Mouse (Mus musculus) fat pad, adult 2 months (tissue): Measurements from ENCODE around the gene Per2.
"Not testable (repeated sequence)": the region's sequence is repeated elsewhere in the genome, so short reads cannot be mapped to it uniquely, and the experiment has no call there.

Source experiments
- DNase-seq: peaks from one replicate; pipeline ENCODE4 v3.0.0-alpha.2; 2011; ENCODE audit warnings: low read depth, low spot score; ENCODE audit errors: extremely low read depth

Gene Per2

DNA sequence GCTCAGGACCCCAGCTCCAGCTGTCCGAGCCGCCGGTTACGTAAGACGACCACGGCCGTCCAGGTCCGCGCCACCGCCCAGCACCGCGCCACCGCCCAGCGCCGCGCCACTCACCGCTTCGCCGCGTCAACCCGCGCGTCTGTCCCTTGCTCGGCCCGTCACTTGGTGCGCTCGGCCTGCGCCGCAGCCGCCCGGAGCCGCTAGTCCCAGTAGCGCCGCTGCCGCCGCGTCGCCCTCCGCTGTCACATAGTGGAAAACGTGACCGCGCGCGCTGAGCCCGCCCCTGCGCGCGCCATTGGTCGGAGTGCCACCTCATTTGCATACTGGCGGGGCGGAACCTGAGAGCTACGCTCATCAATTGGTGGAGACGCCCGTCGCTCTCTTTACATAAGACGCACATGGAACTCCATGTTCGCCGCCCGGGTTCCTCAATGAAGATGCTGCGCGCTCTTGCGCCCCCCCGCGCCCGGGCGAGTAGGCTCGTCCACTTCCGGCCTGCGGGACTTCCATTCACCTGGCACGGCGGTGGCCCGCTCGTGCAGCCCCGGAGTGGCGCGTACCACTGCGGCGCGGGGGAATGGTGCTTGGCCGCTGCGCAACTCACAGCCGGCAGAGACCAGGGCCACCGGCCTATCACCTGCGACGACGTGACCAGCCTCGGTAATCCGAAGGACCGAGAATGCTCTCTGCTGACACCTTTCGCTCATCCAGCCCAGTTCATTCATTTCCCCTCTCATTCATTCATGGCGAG is at the start of gene Per2:
Gene Per2, minus strand, starts transcription at position 266 of the 751 bp plus-strand sequence.
- no peak for DNase-seq

DNA sequence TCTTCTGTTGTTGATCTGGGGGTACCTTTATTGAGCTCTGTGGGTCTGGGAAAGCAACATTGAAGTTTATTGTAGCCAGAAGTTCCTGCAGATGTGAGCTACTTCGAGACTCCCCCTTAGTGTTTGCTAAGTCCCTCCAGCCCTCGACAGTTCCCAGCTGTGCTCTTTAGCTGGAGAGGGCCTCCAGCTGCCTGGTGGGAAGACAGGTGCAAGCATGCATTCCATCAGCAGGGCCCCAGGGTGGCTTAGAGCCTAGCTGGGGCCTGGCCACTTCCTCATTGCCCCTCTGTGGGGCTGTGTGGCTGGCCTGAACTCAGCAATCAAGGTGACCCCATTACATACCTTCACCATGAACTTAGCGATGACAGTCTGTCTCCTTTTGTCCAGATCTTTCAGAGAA is 45.5 kb upstream of the Per2 start:
- DNase-seq, result no peak

DNA sequence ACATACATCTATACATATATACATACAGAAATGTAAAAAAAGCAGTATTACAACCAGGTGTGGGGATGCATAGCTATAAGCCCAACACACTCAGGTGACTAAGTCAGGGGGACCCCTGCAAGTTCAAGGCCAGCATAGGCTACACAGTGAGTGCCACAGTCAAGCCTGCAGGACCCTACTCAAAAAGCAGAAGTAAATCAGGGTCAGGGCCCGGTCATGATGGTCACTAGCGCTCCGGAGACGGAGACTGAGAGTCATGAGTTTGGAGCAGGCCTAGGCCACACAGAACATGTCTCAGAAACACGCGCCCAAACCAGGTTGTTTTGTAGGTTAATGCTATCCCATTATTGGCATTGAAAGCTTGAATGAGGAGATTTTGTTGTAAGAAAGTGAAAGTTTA is 39.5 kb upstream of the Per2 start:
- no peak for DNase-seq

- DNase-seq, result no peak
Observed at GRCm38 (mm10) chr1:91495321-91495720, 36.2 kb upstream of the Per2 start.

DNA sequence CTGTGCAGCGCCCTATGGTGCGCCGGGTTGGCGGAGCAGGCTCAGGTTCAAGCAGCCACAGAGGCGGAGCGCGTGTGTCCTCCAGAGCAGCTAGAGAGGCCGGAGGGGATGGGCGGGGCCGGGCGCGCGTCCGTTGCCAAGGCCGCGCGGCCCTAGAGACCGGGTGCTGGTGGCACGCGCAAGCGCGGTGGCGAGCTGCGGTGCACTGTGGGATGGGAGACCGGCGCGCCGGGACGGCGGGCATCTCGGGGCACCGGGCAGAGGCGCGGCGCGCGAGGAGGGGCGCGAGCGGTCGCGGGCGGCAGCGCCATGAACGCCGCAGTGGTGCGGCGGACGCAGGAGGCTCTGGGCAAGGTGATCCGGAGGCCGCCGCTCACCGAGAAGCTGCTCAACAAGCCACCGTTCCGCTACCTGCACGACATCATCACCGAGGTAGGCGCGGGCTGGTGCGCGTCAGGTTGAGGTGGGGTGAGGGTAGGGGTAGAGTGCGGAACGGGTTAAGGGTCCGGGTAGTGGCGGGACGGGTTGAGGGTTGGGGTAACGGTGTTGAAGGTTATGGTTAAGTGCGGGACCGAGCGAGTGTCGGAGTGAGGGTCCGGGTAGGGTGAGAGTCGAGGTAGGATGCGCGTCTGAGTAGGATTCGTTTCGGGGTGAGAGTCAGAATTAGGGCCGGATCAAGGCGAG is 35.5 kb upstream of the Per2 start, which contains the start of gene Traf3ip1:
Gene Traf3ip1, plus strand, starts transcription at position 191 of the 684 bp plus-strand sequence.
- no peak for DNase-seq

GRCm38 (mm10) chr1:91493938-91494337 is 34.8 kb upstream of the Per2 start:
- no peak for DNase-seq

GRCm38 (mm10) chr1:91492740-91493139 is 33.6 kb upstream of the Per2 start:
- no peak for DNase-seq

GRCm38 (mm10) chr1:91490322-91490721 is 31.2 kb upstream of the Per2 start:
- no peak for DNase-seq

DNA sequence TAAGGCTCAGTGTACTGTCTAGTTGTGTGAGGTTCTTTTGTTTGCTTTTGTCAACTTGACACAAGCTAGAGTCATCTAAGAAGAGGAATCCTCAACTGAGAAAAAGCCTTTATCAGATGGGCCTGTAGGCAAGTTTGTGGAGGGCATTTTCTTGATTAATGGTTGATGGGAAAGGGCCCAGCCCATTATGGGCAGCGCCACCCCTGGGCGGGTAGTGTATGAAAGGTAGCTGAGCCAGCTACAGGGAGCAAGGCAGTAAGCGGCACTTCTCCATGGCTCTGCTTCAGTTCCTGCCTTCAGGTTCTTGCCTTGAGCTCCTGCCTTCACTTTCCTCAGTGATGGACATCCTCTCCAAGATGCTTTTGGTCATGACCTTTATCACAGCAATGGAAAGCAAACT is 27.0 kb upstream of the Per2 start:
- DNase-seq, result no peak

DNA sequence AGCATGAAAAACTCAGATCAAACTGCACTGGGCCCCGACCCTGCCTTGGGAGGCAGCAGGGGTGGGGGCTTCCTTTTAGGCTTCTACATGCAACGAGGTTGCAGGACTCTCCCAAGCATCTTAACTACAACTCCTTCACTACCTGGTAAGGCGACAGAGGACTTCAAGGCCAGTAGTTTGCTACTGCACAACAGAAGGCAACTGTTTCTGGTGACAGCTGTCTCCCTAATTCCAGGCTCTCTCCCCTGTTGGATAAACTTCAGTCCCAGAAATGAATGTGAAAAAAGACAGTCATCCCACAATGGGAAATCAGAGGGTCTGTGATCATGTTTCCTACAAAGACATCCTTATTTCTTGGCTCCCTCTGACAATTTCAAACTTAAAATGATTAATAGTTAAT is 26.3 kb upstream of the Per2 start:
- no peak for DNase-seq

DNA sequence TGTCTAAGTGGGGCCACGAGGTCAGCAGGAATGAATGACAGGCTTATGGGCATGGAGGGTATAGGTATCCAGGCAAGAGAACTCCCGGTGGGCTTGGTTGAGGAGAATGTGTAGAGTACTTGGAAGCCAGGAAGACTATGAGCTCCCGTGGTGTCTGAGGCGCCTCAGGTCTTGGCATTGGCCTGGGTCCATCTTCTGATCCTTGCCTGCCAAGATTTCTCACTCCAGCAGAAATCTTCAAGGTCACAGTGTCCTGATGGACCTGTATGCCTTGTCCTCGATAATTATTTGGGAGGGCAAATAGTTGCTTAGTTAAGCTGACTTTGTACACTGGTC is 24.9 kb upstream of the Per2 start:
- no peak for DNase-seq

DNA sequence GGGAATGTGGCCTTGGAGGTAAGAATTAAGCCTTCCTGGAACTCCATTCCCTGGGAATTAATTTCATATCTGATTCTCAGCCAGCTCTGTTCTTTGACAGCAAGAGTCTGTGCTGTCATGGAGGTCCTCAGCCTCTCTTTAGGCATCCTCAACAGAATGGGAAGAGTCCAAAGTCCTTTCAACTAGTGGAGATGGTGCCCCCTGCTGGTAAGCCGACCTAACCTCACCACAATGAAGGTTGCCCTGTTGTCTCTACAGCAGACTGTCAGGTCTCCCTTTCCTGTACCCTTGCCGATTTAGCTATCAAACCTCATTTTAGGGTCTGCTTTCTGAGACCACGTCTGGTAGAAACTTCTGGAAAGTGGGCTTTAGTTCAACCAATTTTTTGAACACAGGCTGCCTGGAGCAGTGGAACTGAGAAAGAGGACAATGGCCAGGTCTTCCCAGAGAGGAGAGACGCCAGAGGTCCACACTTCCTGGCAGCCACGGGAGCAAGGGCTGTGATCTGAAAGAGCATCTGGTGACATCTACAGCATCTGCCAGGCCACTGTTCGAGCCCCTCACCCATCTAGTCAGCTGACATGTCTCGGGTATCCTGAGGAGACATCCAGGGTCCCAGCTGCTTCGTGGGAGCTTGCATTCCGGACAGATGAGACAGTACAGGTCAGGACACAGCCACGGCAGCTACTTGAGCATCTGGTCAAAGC is 24.3 kb upstream of the Per2 start:
- no peak for DNase-seq

DNA sequence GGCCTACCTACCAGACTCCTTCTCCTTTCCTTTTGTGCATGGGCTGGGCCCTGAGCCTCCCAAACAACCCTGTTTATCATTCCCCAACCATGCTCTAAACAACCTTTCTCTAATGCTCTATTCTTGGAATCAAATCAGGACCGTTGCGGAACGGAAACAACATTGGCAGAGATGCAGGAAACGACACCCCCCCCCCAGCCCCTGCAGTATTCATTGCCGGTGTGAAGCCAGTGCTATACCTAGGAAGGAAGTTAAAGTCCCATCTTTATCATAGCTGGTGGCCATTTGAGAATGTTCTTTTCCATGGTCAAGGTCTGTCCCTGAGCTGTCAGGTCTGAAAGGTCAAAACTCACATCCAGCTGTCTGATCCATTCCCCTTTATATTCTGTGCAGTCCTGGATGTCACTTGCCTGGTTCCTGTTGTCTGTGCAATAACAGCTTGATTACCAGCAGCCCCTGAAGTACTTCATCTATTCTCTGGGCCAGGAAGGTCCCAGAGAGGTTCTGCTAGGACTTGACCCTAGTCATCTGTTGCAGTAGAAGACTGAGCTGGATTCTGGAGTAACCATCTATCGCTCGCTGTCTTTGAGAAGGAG is 23.6 kb upstream of the Per2 start:
- DNase-seq, result no peak

- DNase-seq, result no peak
Observed at GRCm38 (mm10) chr1:91478958-91479357, 19.8 kb upstream of the Per2 start.

- not testable (repeated sequence) for DNase-seq
Observed at GRCm38 (mm10) chr1:91478145-91478544, 19.0 kb upstream of the Per2 start.

DNA sequence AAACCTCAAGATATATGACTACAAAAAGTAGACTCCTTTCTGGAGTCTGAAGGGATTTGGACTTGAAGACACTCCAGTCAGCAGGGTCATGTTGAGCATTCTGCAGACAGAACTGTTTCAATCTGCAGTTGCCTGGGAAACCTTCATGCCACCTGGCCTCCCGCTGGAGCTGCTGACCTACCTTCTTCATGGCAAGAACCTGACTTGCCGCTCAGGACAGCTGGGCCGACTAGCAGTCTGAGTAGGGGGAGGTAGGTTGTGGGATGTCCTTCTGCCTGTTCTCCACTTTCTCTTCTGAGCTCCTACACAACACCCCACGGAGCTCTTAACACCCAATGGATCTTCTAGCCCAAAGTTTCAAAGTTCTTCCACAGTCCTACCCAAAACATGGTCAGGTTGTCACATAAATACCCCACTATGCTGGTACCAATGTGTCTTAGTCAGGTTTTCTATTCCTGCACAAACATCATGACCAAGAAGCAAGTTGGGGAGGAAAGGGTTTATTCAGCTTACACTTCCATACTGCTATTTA is 10.8 kb upstream of the Per2 start:
- no peak for DNase-seq

- no peak for DNase-seq
Observed at GRCm38 (mm10) chr1:91466186-91466585, 7.1 kb upstream of the Per2 start.

DNA sequence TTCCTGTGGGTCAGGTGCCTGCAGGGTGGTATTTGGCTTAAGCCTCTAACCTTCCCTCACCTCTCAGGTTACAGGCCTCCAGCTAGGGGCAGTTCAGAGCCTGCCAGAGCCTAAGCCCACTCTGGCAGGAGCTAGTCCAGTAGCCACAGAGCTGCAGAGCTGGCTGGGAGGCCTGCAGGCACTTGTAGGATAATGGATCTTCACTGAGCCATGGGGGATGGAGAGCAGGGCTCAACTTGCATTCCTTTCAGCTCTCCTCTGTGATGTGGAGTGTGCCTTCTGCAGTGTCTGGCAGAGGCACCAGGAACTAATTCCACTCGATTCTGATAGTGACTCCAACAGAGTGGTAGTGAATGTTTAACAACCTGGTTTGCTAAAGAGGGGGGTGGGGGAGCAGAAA is 6.1 kb upstream of the Per2 start:
- DNase-seq, result no peak

GRCm38 (mm10) chr1:91464436-91464835 is 5.3 kb upstream of the Per2 start:
- no peak for DNase-seq

DNA sequence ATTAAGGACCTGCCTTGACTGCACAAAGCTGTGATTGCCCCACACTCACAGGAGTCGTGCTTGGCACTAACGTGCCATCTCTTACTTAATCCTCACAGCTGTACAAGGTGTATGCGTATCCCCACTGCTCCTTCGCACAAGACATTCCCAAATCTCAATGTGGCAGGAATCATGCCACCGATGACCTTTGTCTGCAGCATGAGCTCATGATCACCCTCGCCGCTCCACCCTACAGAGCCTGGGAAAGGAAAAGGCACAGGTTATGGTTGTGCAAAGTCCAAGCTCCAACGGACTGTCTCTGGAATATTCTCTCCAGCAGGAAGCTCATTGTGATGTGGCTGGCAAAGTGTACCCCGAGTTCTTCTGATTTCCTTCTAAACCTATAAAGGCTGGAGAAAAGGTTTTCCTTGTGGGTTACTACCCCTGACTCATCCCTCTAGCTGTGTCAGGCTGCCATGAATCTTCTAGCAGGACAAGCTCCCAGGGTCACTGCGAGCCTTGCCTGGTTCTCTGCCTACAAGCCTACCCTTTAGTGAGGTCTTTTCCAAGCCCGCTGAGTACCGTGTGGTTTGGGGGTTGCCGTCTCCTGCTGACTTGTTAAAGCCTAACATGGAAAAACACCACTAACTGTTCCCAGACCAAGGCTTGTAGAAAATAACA is 4.3 kb upstream of the Per2 start:
- no peak for DNase-seq

DNA sequence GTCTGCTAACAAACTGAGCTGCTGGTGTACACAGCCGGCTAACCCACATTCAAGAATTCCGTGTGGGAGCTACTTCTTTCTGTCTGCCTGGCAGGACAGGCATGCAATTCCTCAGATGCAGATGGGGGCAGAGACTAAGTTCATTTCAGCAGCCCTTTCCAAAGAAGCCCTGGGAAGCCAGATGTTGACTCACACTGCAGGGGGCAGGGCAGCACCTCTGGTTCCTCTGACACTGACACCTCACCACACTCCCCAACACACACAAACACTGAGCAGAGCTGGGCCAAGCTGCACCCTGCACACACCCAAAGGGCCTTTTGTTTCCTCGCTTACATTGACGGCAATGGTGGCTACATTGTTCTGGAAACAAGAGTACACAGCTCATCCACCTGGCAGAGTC is 1.4 kb upstream of the Per2 start:
- DNase-seq, result no peak
